Mouse (Mus musculus): ENCODE data around the gene Hoxb5.

The Hoxb5 gene

DNA sequence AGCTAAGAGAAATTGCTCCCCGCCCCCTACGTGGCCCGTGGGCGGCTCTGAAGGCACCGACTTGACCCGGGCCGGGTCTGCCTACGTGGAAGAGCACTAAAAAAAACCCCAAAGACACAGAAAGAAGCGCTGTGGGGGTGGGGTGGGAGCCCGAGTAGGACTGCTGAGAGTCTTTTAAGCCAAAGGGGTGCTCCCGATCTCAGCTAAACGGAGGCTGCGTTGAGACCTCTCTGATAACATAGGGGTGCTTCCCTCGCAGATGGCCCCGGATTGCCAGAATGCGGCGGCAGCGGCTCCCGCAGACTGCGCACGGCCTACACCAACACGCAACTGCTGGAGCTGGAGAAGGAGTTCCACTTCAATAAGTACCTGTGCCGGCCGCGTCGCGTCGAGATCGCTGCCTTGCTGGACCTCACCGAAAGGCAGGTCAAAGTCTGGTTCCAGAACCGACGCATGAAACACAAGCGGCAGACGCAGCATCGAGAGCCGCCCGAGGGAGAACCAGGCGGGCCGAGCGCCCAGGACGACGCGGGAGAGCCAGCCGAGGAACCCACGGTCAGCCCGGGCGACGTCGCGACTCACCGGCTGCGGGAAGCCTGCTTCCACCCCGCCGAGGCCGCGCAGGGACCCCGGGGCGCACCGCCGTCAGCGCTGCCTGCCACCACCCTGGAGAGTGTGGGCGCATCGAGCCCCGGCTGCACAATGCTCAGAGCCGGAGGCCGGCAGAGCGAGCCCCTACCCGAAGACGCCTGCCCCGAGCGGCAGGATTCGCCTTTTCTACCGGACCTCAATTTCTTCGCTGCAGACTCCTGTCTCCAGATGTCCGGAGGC lies 49.8 kb downstream of the Hoxb5 start:
- in situ Hi-C loops (cut with MboI, MseI) = no loop called here

DNA sequence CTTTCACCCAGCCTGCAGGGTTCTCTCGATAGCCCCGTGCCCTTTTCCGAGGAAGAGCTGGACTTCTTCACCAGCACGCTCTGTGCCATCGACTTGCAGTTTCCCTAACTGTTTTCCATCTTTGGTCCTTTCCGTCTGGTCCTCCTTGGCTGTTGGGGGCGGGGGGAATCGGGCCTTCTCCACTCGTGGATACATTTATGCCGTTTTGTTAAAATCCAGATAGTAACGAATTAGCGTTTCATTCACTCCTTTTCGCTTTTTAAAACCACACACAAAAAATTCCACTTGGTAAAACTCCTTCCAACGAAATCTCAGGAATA lies 50.3 kb downstream of the Hoxb5 start:
- in situ Hi-C loops (cut with MboI, MseI) = no loop called here

DNA sequence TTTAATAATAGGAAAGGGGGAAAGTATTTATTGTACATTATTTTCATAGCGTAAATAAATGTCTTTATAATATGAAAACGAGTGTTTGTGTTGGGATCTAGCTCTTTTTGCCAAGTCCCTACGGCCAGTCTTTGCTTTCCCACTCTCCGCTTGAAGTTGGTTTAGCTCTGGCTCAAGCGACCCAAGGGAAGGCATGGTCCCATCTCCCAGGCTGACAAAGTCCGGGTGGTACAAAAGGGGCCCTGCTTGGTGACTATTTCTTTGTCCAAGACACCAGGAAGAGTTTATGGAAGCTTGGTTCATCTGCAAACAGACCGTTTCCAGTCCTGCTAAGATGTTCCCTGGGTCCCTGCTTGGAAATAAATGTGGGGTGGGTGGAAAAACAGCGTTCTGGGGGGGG lies 50.8 kb downstream of the Hoxb5 start:
- in situ Hi-C loops (cut with MboI, MseI) = no loop called here

DNA sequence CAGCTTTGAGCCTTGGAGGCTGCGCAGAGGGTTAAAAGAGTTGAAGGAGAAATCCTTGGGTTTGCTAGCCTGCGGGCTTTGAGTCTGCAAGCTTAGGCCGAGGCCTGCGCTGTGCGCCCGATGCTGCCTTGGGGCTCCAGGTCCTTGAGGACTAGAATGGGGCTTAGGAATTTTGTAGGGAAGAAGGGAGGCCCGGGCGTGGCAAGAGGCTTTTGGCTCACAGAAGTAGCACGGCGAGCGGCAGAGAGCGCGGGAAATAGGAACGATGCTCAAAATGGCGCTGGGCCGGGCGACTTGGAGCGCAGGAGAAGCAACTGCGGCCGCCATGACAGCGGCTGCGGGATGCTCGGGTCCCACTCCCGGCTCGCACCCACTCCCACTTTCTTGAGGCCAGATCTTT lies 51.2 kb downstream of the Hoxb5 start:
- in situ Hi-C loops (cut with MboI, MseI) = no loop called here

DNA sequence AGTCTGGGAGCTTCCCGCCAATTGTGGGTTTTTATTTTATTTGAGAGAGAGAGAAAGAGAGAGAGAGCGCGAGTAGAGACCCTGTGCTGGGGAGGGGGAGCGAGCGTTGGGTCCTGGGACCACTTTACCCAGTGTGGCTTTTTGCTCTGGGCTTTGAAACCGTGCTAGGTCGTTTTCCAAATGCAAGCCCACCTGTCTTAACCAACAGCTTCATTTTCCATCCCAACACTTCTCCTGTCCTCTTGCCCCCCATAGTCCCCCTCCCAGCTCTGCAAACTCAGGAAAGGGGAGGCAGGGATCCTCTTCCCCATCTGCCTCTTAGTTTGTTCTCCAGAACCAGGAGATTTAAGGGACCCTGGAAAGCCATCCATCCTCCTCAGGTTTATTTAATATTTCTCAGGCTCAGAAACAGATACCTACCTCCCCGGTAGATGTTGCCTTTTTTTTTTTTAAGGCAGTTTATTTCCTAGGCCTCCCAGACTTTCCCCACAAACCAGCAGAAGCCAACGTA lies 51.7 kb downstream of the Hoxb5 start:
- in situ Hi-C loops (cut with MboI, MseI) = loop anchor here (5.0 kb wide), 1 partner anchor 78 kb away; no protein-coding TSS in a partner anchor

All from T-helper 2 cell (primary cell).